Mouse (Mus musculus) G1E-ER4 (cell line): ENCODE data around the gene Acad11. TPM values are rescaled to one million over a fixed set of nuclear protein-coding genes. Genes with fewer than 3 reads are reported as not detected.

Experiments used
- GATA1 ChIP-seq: IDR thresholded peaks from one replicate; pipeline ENCODE4 v1.8.0; 2012; ENCODE audit warnings: low read length, inconsistent platforms
- polyA plus RNA-seq: library from polyadenylated mRNA; stranded (reverse); fragments of >175 nt; gene quantifications from 2 replicates; pipeline ENCODE4 v1.2.3, GENCODE M21; 2012

The Acad11 gene
- polyA plus RNA-seq, 1 experiment = 2.1 TPM

DNA sequence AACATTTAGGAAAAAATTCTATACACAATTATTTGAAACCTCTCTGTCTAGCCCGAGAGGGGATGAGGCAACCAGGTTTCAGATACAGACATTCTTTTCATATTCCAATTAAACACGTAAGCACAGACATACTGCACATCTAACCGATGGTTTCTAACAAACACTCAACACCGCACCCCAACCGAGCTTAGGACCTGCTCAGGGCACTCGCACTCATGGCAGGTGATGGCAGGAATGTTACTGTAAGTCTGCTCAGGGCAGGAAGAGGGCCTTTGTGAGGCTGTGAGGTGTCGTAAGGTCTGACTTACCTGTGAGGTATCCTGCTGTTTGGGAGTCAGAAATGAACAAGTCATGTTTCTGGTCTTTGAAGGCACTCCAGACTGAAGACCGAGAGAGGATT lies 93.3 kb downstream of the Acad11 start:
- no peak for TF ChIP-seq GATA1

DNA sequence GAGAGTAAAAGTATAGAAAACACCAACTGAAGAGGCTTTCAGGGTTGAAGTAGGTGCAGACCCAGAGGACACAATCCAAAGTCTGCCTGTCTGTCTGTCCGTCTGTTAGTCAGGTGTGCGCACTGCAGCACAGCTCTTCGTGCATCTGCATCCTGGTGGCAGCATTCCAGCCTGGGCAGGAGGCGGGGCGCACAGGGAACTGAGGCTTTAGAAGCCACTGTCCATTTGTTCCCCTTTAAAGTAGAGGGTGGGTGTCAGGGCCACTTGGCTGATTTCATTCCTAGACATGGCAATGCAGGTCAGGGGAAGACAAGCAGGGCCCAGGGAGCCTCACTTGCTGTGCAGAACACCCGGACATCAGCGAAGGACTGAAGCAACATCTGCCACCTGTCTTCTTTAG lies 94.1 kb downstream of the Acad11 start:
- no peak for TF ChIP-seq GATA1

GRCm38 (mm10) chr9:104161117-104161516 lies 97.9 kb downstream of the Acad11 start:
- no peak for TF ChIP-seq GATA1

GRCm38 (mm10) chr9:104164194-104164593 lies 101.0 kb downstream of the Acad11 start:
- TF ChIP-seq GATA1 = no peak

GRCm38 (mm10) chr9:104165926-104166325 lies 102.7 kb downstream of the Acad11 start:
- TF ChIP-seq GATA1 = no peak

DNA sequence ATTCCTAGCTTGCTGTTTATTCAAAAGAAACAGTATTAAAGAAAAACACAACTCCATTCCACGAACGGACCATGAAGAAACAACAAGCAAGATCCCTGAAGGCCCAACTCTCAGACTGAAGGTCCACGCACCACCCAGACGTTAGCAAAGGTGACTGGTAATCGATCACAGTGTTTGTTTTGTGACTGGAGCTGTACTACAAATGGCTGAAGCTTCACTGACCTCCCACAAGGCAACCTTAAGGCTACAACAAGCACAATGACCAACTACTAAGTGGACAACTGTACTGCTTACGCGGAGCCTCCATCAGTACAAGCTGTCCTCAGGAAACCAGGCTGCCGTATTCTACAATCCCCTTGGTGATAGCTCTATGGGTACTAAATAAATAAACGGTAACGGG lies 106.8 kb downstream of the Acad11 start:
- no peak for TF ChIP-seq GATA1

GRCm38 (mm10) chr9:104171651-104172050 lies 108.5 kb downstream of the Acad11 start:
- no peak for TF ChIP-seq GATA1

DNA sequence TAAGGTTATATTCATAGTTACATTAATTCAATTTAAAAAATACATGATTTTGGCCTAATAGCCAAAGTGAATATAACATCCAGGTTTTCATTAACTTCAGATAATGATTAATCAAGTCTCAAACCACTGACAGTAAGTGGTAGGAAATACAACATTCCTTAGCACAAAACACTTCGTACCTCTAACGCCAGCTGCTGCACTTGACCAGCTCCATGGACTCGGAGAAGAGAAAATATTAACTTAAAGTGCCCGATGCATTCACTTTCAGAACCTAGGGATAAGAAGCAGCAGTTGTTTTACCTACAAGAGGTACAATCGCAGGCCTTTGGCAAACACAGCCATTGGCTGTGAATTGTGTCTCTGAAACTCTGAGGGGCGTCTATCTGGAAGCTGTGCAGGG lies 109.2 kb downstream of the Acad11 start:
- no peak for TF ChIP-seq GATA1

Other genes starting within 250 kb of the Acad11 start
- not detected in 2 replicates for gene Nphp3, start 60.8 kb upstream of the Acad11 start, polyA plus RNA-seq
- gene Gm28305, start 22.7 kb upstream of the Acad11 start, polyA plus RNA-seq = not detected in 2 replicates
- gene Uba5, start 243 bp upstream of the Acad11 start, polyA plus RNA-seq = 9.3 and 9.8 TPM in 2 replicates
- gene Ackr4, start 63.6 kb downstream of the Acad11 start, polyA plus RNA-seq = not detected in 2 replicates
- 56.9 and 86.7 TPM in 2 replicates for gene Dnajc13, start 199.6 kb downstream of the Acad11 start, polyA plus RNA-seq